Mouse (Mus musculus) lung, postnatal 0 days (tissue): ENCODE data around the gene Exoc8.

Source experiments
- CTCF ChIP-seq: IDR thresholded peaks from 2 replicates; pipeline ENCODE4 v1.5.1; 2016; ENCODE audit warnings: antibody characterized with exemption, mild to moderate bottlenecking
- EP300 ChIP-seq: IDR thresholded peaks from 2 replicates; pipeline ENCODE4 v1.6.1; 2016; ENCODE audit warnings: antibody characterized with exemption, mild to moderate bottlenecking, control low read depth

GRCm38 (mm10) chr8:124872690-124873089 is 24.8 kb downstream of the Exoc8 start:
- TF ChIP-seq CTCF (no peak), EP300 (no peak)
